Mouse (Mus musculus) MEL (cell line): ENCODE measurements at regions not wholly inside any gene's neighbourhood (a gene's known extent, or its start where the extent isn't known, plus 50 kb on each side); places are given as distances from the start of the nearest gene placed in this dataset.

Experiments used
- MAX ChIP-seq: IDR thresholded peaks from 2 replicates; pipeline ENCODE4 v1.6.1; 2011; ENCODE audit warnings: low read length, improper control_type of control experiment
- ZNF384 ChIP-seq: IDR thresholded peaks from 2 replicates; pipeline ENCODE4 v1.6.1; 2012; ENCODE audit warnings: low read depth, mild to moderate bottlenecking, inconsistent platforms, low read length, improper control_type of control experiment

DNA sequence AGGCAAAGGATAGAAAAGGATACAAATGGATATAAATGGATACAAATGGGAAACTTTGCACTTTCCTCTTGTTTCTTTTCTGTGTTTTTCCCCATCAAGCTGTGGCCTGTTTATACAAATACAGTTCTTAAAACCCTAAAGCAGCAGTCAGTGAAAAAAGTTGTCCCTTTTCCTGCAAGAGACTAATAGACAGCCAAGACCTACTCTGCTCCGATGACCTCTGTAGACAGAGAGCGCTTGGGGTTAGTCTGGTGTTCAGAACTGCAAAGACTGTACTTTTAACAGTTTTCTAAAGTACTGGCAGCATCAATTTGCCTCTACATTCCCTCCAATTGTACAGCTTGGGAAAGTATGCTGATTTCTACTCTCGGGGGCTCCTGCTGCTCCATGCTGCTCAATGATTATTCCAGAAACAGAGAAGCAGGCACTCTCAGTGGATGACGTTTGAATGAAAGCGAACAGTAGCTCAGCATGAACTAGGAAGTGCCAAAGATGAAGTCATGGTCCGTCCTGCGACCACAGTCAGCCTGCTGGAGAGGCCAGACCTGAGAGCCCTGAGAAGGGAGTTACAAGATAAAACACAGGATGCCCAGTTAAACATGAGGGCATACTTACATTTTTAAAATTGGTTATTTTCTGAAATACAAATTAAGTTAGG lies 54.2 kb upstream of the Egln3 start:
- TF ChIP-seq ZNF384, result no peak
- TF ChIP-seq MAX, result no peak
